Mouse (Mus musculus) liver, adult 2 months (tissue): Measurements from ENCODE around the gene BC030500. TPM values are rescaled to one million over a fixed set of nuclear protein-coding genes. Genes with fewer than 3 reads are reported as not detected.

Source experiments
- DNase-seq: peaks from one replicate; pipeline ENCODE4 v3.0.0-alpha.2; 2011; ENCODE audit warnings: low read depth, low spot score; ENCODE audit errors: extremely low read depth
- H3K27ac ChIP-seq: fragments of 200-500 bp; replicated peaks from 2 replicates; pipeline ENCODE4 v1.5.1; 2012; ENCODE audit warnings: low read depth, mild to moderate bottlenecking, control low read depth, inconsistent platforms, low read length; ENCODE audit not compliant: insufficient read depth
- H3K27me3 ChIP-seq: fragments of 200-500 bp; 2 replicates; pipeline ENCODE4 v1.6.1; 2012; ENCODE audit warnings: mild to moderate bottlenecking, moderate library complexity, low read length, inconsistent platforms; ENCODE audit not compliant: control insufficient read depth, insufficient read depth
- H3K36me3 ChIP-seq: fragments of 200-500 bp; 2 replicates; pipeline ENCODE4 v1.6.1; 2012; ENCODE audit warnings: low read length, inconsistent platforms; ENCODE audit not compliant: control insufficient read depth, insufficient read depth
- H3K4me1 ChIP-seq: fragments of 200-500 bp; 2 replicates; pipeline ENCODE4 v1.6.1; 2011; ENCODE audit warnings: low read length; ENCODE audit not compliant: control insufficient read depth, insufficient read depth
- H3K4me3 ChIP-seq: fragments of 200-500 bp; 2 replicates; pipeline ENCODE4 v1.5.1; 2011; ENCODE audit warnings: low read depth, mild to moderate bottlenecking, control low read depth, low read length, moderate library complexity; ENCODE audit not compliant: insufficient read depth
- H3K79me2 ChIP-seq: fragments of 200-500 bp; 2 replicates; pipeline ENCODE4 v1.6.1; 2012; ENCODE audit warnings: inconsistent platforms, mild to moderate bottlenecking, low read length, moderate library complexity; ENCODE audit not compliant: control insufficient read depth, insufficient read depth
- H3K9ac ChIP-seq: fragments of 200-500 bp; 2 replicates; pipeline ENCODE4 v1.6.1; 2012; ENCODE audit warnings: low read depth, mild to moderate bottlenecking, control low read depth, inconsistent platforms, low read length
- CTCF ChIP-seq: fragments of 200-500 bp; IDR thresholded peaks from 2 replicates; pipeline ENCODE4 v1.5.1; 2011; ENCODE audit warnings: low read depth, low read length, control low read depth
- POLR2A ChIP-seq: fragments of 200-500 bp; IDR thresholded peaks from 2 replicates; pipeline ENCODE4 v1.6.1; 2011; ENCODE audit warnings: low read length, control low read depth; ENCODE audit not compliant: insufficient read depth; ENCODE audit errors: extremely low read depth
- WGBS: fragments of 180-500 bp; shearing (Covaris S2); methylation state at CpG from one replicate; pipeline ENCODE4 v1.1.7; 2018; 5-methylcytosine and 5-hydroxymethylcytosine counted together
- polyA plus RNA-seq: library from polyadenylated mRNA; depleted of rRNA; stranded (reverse); fragments of >200 nt; gene quantifications from 2 replicates; pipeline ENCODE4 v1.2.3, GENCODE M21; 2012; rRNA removed
- total RNA-seq: library from RNA; depleted of rRNA; stranded (reverse); fragments of >200 nt; gene quantifications from 2 replicates; pipeline ENCODE4 v1.2.3, GENCODE M21; 2014; rRNA removed

The BC030500 gene
- total RNA-seq (not detected in 2 replicates), polyA plus RNA-seq (not detected in 2 replicates)

GRCm38 (mm10) chr8:58911677-58912076, at the start of gene BC030500:
Gene BC030500 (plus strand): TSS chr8:58911755.
- Histone ChIP-seq H3K36me3 (no peaks in the 10 kb centered on the region), H3K27ac (no peak within 1 kb of the TSS), H3K79me2 (no peaks in the 10 kb centered on the region), H3K9ac (no peak within 1 kb of the TSS), H3K27me3 (peaks cover 5% of the 10 kb centered on the region; the same call in 1 of the 2 replicates), H3K4me1 (no peaks in the 10 kb centered on the region), H3K4me3 (no peak within 1 kb of the TSS)
- no peak for DNase-seq
- TF ChIP-seq POLR2A (no peak), CTCF (no peak)
- WGBS = 6% methylated on average over 14 of the region's 14 CpGs

DNA sequence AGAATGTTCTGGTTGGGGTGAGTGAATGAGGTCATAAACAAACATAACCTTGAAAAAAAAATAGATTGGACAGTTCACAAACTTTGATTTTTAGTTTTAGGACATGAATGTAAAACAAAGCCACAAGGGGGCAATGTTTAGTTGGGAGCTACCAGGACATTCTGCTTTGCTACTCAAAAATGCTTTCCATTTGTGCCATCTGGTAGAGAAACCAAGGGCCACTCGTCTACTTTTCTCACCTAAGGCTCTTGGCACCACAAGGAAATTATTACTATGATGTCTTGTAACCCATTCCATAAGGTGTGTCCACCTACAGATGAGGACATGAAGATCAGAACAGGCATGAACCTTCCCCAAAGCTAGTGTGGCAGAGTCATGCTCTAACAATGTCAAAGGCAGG, 25.1 kb upstream of the BC030500 start:
- Histone ChIP-seq H3K27me3 (no peaks in the 10 kb centered on the region), H3K4me3 (no peak overlapping the region), H3K36me3 (no peaks in the 10 kb centered on the region), H3K79me2 (no peaks in the 10 kb centered on the region), H3K27ac (no peak overlapping the region), H3K4me1 (no peaks in the 10 kb centered on the region), H3K9ac (no peak overlapping the region)
- DNase-seq = peak; percentile 2
- TF ChIP-seq CTCF (no peak), POLR2A (no peak)
- 19% methylated on average over 1 of the region's 1 CpGs for WGBS

DNA sequence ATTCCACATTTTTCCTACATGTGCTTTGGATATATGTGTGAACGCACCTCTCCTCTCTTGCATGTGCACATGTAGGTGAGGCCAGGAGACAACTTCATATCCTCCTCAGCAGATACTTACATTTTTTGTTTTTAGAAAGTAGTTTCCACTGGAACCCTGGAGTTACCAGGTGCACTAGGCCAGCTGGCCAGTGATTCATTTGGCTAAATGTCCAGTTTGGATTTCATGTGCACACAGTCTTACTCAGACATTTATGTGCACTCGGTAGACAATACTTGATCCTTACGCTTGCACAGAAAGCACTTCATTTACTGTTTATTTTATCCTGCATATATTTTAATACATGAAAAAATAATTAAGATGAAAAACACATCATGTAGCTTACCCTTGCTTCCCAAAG, 21.0 kb upstream of the BC030500 start:
- H3K9ac ChIP-seq = no peak overlapping the region
- 90% methylated on average over 3 of the region's 3 CpGs for WGBS
- no peaks in the 10 kb centered on the region for H3K36me3 ChIP-seq
- no peaks in the 10 kb centered on the region for H3K79me2 ChIP-seq
- DNase-seq = no peak
- H3K27me3 ChIP-seq = no peaks in the 10 kb centered on the region
- H3K4me3 ChIP-seq = no peak overlapping the region
- no peaks in the 10 kb centered on the region for H3K4me1 ChIP-seq
- no peak overlapping the region for H3K27ac ChIP-seq
- no peak for TF ChIP-seq CTCF
- TF ChIP-seq POLR2A = no peak

DNA sequence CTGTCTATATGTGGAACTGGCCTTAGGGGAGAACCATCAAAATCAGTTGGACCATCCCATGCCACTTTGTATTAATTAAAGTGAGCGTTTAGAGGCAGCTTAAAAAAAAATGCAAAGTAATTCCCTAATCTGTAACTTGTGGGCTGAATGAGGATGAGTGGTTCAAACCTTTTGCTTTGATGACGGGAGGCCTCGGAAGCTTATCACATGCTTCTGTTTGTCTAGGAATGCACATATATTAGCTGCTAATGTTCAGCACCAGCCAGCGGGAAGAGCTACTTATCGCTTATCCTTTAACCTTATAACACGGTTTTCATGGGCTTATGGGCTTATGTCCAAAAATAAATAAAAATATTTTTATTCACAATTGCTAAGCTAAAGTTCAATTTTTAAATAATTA, 15.6 kb upstream of the BC030500 start:
- DNase-seq = no peak
- H3K4me3 ChIP-seq = no peak overlapping the region
- H3K27ac ChIP-seq = no peak overlapping the region
- H3K9ac ChIP-seq = no peak overlapping the region
- no peaks in the 10 kb centered on the region for H3K27me3 ChIP-seq
- TF ChIP-seq POLR2A (no peak), CTCF (no peak)
- H3K36me3 ChIP-seq = no peaks in the 10 kb centered on the region
- WGBS = 58% methylated on average over 6 of the region's 6 CpGs
- no peaks in the 10 kb centered on the region for H3K4me1 ChIP-seq
- H3K79me2 ChIP-seq = no peaks in the 10 kb centered on the region

DNA sequence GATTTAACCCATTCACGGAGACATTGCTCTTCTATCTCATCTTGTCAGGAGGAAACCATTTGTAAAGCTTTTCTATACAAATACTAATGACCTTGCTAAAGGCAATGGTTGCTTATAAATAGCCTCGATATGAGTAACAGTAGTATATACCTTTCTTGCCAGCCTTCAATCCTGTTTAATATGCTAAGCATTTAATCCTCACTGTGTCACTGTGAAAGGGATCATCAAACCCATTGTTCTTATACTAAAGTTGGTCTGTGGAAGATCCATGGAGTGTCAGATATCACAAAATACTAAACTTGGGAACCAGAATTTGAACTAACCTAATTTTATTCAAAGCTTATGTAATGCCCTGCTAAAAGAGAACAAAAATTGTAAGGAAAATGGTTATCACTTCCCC, 7.1 kb upstream of the BC030500 start:
- DNase-seq = no peak
- TF ChIP-seq CTCF (no peak), POLR2A (no peak)
- Histone ChIP-seq H3K4me3 (no peak overlapping the region), H3K79me2 (no peaks in the 10 kb centered on the region), H3K27ac (no peak overlapping the region), H3K9ac (no peak overlapping the region), H3K27me3 (no peaks in the 10 kb centered on the region), H3K36me3 (no peaks in the 10 kb centered on the region), H3K4me1 (no peaks in the 10 kb centered on the region)
- 45% methylated on average over 2 of the region's 2 CpGs for WGBS

DNA sequence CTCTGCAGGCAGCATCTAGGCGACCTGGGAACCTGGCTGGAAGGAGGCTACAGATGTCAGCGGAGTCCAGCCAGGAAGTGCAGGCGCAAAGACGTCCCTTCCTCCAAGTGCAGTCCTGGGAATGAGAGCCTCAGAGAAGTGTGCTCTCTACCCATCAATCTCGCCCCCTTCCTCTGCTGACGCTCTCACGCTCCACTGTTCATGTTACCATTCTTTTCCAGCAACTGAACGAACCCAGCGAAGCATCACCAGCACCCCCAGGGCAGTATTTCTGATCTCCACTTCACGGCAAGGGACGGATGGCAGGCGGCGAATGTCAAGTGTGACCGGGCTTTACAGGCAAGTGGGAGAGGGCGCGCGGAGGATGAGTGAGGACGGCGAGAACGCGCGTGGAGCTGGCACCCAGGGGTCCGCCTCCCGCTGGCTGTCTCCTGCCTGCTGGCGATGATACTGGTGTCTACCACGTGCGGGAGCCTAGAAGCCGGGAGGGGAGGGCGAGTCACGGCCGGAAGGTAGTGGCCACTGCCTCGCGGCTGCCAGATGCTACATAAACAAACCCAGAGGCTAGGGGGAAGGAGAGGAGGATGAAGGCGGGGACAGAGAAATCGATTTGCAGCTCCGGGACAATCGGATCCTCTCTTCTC, 763 bp downstream of the BC030500 start, which contains the start of gene Galntl6:
TSS of gene Galntl6 (minus strand) at position 445 of the 644 bp plus-strand sequence.
- Histone ChIP-seq H3K4me3 (no peak within 1 kb of the TSS), H3K4me1 (no peaks in the 10 kb centered on the region), H3K36me3 (no peaks in the 10 kb centered on the region), H3K79me2 (no peaks in the 10 kb centered on the region), H3K9ac (no peak within 1 kb of the TSS), H3K27ac (no peak within 1 kb of the TSS), H3K27me3 (peaks cover 5% of the 10 kb centered on the region; the same call in 1 of the 2 replicates)
- no peak for DNase-seq
- TF ChIP-seq POLR2A (no peak), CTCF (no peak)
- WGBS = 1% methylated on average over 37 of the region's 37 CpGs
